Mouse (Mus musculus): Measurements from ENCODE around the gene Mrpl55. TPM values are rescaled to one million over a fixed set of nuclear protein-coding genes. Genes with fewer than 3 reads are reported as not detected.

Mrpl55 gene
- 10 to 100 TPM; 33.2 to 38.3 TPM for total RNA-seq (2021)

DNA sequence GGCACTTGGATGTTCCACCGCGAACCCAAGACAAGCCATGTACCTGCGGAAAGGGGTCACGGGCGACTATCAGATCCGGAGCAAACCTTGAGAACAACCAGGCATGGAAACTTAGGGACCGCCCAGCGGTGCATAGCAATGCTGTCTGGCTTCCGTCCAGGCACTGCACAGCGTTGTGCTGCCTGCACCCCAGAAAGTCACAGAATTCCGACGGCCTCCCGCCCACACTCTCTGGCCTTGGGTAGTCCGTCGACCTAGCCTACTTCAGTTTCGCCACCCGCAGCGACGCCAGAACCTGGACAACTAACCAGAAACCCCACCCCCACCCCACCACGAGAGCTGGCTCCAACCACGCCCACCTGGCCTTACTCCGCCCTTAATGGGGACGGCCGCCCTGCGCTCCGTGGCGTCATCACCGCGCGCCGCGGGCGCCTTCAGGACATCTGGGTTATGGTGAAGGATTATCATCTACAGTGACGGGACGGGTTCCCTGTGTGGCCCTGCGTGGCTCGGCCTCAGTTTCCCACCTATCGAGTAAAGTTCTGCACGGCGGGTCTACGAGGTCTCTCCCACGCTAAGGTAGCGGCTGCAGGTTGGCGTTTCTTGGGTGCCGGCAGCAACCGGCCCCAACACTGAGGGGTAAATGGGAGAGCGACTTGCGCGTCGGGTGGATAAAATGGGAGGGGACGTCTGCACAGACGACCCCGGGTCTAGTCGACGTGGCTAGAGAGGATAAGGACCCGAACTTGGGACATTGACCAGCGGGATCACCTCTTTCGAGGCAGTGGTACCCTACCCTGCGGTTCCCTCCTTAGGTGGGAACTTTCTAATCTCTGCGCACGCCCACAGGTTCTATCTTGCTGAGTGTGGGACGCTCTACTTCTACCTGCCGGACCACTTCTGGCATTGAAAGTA, at the start of gene Mrpl55:
Gene Mrpl55, plus strand, starts transcription at position 406 of the 915 bp plus-strand sequence.
- DNase-seq, result peak; percentile 89 to 91

- no peak for DNase-seq
These were observed 48.1 kb upstream of the Mrpl55 start for GRCm38 (mm10) chr11:59154220-59154619.

GRCm38 (mm10) chr11:59155900-59156299, 46.4 kb upstream of the Mrpl55 start:
- DNase-seq, result no peak

DNA sequence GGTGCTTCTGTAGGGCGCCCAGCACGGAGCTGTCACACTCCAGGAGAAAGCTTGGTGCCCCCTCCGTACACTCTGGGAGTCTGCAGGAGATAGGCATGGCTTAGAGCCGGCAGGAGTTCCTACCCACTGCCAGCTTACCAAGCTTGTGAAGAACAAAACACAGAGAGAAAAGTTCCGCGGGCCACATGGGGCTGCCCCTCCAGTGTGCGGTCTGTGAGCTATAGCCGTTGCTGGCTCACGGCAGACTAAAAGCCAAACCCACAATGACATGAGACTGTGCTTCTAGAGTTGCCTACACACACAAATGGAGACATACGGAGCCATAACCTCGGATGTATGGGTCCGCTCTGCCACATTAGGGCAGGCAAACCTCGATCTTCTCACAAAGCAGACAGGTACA, 43.2 kb upstream of the Mrpl55 start:
- no peak for DNase-seq

GRCm38 (mm10) chr11:59159558-59159957, 42.7 kb upstream of the Mrpl55 start:
- DNase-seq, result no peak

GRCm38 (mm10) chr11:59161398-59161797, 40.9 kb upstream of the Mrpl55 start:
- no peak for DNase-seq

DNA sequence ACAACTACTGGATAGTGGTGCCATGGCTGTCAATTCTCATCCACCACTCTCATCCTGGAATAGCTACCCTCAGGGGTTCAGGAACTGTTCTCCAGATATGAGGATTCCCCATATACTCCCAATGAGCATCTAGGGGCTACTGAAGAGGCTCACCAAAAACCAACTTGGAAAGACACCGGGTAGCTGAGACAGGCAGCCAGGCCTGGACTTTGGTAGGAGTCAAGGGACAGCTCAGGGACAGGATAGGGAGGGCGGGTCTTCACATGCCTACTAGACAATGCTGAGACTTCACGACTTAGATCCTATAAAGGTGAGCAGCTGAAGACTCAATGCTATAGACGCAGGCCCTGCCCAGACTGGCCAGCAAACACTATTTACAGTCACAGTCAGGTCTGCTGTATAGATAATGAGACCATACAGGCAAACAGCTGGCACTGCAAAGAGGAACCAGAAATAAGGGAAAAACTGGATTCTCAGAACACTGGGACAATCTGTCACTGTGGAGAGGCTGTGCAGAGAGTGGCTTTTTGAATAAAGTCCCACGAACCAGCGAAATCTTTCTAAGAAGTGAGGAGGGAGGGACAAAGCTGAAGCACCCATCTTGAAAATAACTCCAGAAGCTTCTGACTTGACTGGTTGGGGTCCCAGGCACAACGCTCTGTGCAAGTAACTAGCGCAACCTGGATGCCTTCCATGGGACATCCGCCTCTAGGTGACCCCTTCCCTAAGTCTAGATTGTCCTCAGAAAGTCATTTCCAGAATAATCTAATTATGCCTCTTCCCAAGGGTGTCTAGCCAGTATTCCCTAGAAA, 39.6 kb upstream of the Mrpl55 start:
- no peak for DNase-seq

DNA sequence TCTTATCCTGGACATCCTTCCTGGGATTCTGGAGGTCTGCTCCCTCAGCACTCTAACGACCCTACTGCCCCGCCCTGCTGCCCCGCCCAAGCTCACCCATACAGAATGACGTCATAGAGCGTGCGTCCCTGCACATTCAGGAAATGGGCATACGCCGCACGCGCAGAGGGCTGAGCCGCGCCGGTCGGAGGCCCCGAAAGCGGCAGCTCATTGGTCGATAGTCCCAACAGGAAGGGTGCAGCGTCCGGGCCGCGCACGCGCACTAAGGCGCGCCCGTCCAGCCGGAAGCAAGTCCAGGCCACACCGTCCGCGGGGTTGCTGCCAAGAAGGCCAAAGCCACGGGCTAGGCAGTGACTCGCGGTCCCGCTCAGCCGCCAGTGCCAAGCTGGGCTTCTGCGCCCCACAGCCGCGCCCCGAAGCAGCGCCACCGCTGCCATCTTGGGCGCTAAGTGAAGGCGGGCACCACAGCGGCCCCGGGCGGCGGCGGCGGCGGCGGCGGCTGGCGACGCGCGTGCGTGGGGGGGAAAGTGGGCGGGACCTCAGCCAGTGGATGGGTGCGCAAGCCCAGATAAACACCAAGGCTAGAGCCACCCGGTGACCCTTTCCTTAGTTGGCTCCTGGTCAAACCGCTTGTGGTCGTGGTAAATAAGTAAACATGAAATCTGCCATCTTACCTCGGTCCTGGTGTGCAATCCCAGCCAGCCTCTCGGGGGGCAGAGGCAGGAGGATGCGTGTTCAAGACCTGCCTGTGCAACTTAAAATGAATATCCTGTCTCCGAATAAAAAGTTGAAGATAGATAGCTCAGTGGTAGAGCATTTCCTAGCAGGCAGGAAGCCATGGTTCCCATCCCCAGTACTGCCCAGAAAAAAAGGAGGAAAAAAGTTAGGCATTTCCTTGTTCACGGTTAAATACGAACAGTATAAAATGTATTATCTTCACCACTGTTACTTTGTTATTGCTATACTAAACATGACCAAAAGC, 38.7 kb upstream of the Mrpl55 start, which contains the start of gene Iba57:
Gene Iba57, minus strand, starts transcription at position 485 of the 982 bp plus-strand sequence.
- peak; percentile 98 to 99 for DNase-seq

DNA sequence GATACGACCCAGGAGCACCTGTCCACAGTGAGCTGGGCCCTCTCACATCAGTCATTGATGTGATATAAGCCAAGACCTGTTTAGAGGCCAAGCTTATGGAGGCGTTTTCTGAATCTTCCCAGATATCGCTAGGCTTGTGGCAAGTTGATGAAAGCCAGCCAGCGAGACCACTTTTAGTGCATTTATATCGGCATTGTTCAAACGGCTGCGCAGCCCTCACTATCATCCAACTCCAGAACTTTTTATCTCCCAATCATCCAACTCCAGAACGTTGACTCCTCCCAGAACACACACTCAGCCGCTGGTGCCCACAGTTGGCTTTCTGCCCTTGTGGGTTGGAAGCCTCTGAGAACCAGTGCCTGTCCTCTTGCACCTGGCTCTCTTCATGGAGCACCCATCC, 37.9 kb upstream of the Mrpl55 start:
- DNase-seq, result no peak

GRCm38 (mm10) chr11:59165616-59166241, 36.6 kb upstream of the Mrpl55 start:
- DNase-seq, result no peak

- no peak for DNase-seq
These were observed 32.5 kb upstream of the Mrpl55 start for GRCm38 (mm10) chr11:59169807-59170206.

DNA sequence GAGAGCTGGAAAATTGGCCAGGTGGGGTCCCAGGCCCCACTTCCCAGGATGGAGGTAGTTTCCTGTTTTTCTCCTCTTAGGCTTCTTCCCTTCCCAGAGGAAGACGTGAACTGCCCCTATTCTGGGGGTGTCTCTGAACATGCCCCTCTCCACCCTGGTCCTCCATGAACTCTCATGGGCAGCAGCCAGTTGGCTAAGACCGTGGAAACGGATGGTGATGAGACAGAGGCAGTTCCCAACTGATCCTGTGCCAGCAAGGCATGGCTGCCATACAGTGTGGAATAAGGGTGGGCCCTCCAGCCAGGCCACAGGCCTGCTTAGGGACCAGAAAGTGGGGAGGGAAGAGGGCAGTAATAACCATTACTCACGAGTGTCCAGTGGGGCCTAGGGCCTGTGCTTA, 31.7 kb upstream of the Mrpl55 start:
- DNase-seq, result no peak

DNA sequence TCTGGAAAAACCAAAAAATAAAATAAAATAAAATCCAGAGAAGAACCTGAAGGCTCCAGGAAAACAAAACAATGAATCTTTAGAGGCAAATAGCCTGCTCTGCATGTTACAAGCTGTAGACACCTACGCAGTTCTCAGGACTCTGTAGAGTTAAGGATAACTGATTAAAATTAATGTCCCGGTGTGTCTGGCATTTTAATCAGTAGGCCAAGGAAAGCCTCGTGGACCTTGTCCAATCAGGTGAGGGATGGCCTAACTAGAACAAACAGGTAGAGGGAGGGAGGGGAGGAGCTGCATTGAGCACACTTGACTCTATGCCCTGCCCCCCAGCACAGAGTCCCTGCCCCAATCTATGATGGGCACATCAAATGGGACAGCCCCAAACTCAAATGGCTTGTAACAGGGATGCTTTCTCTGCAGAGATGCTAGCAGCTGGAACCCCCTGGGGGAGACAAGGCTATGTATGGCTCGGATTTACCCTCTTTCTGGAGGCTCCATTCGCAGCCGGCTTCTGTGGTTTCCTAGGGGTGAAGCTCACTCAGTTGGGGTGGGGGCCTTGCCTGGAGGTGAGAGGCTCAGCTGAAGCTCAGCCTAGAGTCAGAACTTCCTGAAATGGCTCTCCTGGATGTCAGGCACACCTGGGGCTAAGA, 28.0 kb upstream of the Mrpl55 start:
- no peak for DNase-seq

- no peak for DNase-seq
These were observed 25.8 kb upstream of the Mrpl55 start for GRCm38 (mm10) chr11:59176475-59176874.

DNA sequence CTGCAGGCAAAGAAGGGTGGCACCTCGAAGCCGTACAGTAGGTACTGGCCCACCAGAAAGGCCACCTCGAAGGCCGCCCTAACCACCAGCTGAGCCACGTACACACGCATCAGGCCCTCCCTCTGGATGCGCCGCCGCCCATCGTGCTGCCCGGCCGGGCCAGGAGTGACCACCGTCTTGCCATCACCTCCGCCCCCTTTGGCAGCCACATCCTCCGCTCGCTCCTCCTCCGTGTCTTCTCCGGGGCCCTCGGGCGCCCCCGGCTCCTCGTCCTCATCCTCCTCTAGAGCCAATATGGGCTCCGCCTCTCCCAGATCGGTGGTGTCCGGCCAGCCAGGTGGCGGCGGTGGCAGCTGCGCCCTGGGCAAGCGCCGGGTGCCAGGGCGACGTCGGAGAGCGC, 25.4 kb upstream of the Mrpl55 start:
- DNase-seq, result no peak

DNA sequence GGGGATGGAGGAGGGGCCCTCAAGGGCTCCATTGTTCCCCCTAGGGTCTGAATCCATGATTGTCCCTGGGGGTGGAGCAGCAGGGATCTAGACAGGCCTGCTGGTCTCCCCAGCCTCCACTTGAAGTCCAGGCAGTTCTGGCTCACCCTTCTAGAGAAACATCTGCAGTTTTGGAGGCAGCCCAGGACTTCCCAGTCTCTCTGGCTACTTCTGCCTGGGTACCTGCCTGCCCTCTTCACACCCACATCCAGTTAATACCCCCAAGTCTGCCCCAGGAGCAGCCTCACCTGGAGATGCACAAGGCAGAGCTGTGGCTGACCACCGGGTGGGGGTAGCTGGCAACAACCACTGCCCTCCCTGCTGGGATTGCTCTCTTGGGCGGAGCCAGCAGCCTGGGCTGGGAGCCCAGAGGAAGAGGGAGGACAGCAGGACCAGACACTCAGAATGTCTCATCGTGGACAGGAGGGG, 19.4 kb upstream of the Mrpl55 start, which contains the start of gene Gjc2:
Gene Gjc2, minus strand, starts transcription at position 350 of the 468 bp plus-strand sequence.
- DNase-seq, result peak; percentile 38 to 43

DNA sequence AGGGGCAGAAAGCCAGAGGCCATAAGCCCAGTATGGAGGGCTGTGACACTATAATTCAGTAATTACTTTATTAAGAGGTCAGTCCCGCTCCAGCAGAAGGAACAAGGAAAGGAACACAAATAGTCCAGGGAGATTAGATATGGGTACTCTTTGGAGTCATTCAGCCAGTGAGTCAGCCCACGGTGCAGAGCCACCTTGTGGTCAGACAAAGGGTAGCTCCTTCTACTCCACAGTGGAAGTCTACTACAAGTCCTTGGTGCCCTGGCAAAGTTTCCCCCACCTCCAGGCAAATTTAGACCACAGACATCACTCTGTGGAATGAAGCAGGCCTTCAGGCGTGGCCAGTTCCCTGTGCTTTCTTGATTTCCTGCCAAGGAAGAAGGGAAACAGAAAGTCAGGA, 18.5 kb upstream of the Mrpl55 start:
- peak in 1 of 2 experiments; percentile 36 for DNase-seq

GRCm38 (mm10) chr11:59185490-59185889, 16.8 kb upstream of the Mrpl55 start:
- DNase-seq, result no peak

- no peak for DNase-seq
These were observed 14.6 kb upstream of the Mrpl55 start for GRCm38 (mm10) chr11:59187706-59188105.

- peak; percentile 89 to 90 for DNase-seq
These were observed 10.8 kb upstream of the Mrpl55 start for GRCm38 (mm10) chr11:59191231-59192058.

All from layer of hippocampus, postnatal 36 days (tissue).